Mouse (Mus musculus) E14TG2a.4 (cell line): Measurements from ENCODE around the gene Trim44.

Experiments used
- H3K27me3 ChIP-seq: 2 replicates; pipeline ENCODE4 v1.6.1; 2014; ENCODE audit warnings: low read length, control low read depth; ENCODE audit not compliant: insufficient read depth
- H3K36me3 ChIP-seq: 2 replicates; pipeline ENCODE4 v1.6.1; 2014; ENCODE audit warnings: low read length, control low read depth; ENCODE audit not compliant: insufficient read depth
- H3K4me1 ChIP-seq: replicated peaks from 2 replicates; pipeline ENCODE4 v1.6.1; 2014; ENCODE audit warnings: low read depth, low read length, control low read depth
- H3K4me3 ChIP-seq: replicated peaks from 2 replicates; pipeline ENCODE4 v1.5.1; 2014; ENCODE audit warnings: mild to moderate bottlenecking, low read length
- H3K9me3 ChIP-seq: 2 replicates; pipeline ENCODE4 v1.6.1; 2014; ENCODE audit warnings: low read length, control low read depth
- CTCF ChIP-seq: conservative IDR thresholded peaks from 2 replicates; pipeline ENCODE4 v1.5.1; 2014; ENCODE audit warnings: low read length
- NANOG ChIP-seq: IDR thresholded peaks from 2 replicates; pipeline ENCODE4 v1.6.1; 2014; ENCODE audit warnings: borderline replicate concordance, low read length, mixed read lengths
- POU5F1 ChIP-seq: IDR thresholded peaks from 2 replicates; pipeline ENCODE4 v1.6.1; 2014; ENCODE audit warnings: low read length, borderline replicate concordance

Gene Trim44

DNA sequence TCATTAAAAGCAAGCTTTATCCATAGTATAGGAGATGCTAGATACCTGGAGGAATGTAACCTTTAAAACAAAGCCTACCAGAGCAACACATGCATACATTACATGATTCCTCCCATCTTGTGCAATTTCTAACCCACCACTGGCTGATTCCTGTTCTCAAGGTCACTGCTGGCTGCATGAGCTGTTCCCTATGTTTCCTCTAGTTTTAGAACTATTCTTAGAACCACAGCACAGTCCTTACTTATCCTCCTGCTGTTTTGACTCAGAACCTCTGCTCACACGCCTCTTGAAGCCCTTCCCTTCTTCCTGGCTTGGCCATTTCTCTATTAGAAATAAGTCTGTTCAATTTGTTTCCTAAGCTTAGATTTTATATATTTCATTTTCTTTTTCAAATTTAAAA, 28.7 kb downstream of the Trim44 start:
- Histone ChIP-seq H3K9me3 (no peaks in the 10 kb centered on the region), H3K36me3 (no peaks in the 10 kb centered on the region), H3K27me3 (no peaks in the 10 kb centered on the region), H3K4me1 (peaks cover 3% of the 10 kb centered on the region; the same call in 1 of the 2 replicates), H3K4me3 (no peak overlapping the region)
- TF ChIP-seq POU5F1 (no peak), NANOG (no peak), CTCF (no peak)

DNA sequence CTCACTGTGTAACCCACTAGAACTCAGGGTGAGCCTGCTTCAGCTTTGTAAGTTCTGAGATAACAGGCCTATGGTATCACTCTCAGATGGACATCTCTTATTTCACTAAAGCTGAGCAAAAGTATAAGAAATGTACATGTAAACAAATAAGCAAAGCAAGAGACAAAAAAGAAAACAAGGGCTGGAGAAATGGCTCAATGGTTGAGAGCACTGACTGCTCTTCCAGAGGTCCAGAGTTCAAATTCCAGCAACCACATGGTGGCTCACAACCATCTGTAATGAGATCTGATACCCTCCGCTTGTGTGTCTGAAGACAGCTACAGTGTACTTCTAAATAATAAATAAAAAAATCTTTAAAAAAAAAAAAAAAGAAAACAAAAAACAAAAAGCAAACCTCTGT, 29.2 kb downstream of the Trim44 start:
- Histone ChIP-seq H3K4me3 (no peak overlapping the region), H3K4me1 (no peaks in the 10 kb centered on the region), H3K27me3 (no peaks in the 10 kb centered on the region), H3K9me3 (no peaks in the 10 kb centered on the region), H3K36me3 (no peaks in the 10 kb centered on the region)
- TF ChIP-seq POU5F1 (no peak), NANOG (no peak), CTCF (no peak)

DNA sequence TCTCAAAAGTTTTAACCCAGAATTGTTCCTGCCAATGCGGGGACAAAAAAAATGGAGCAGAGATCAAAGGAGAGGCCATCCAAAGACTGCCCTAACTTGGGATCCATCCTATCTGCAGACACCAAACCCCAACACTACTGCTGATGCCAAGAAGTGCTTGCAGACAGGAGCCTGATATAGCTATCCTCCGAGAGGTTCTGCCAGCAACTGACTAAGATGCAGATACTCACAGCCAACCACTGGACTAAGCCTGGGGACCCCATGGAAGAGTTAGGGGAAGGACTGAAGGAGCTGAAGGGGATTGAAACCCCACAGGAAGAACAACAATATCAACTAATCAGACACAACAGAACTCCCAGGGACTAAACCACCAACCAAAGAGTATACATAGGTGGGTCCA, 30.3 kb downstream of the Trim44 start:
- no peaks in the 10 kb centered on the region for H3K36me3 ChIP-seq
- H3K4me3 ChIP-seq: no peak overlapping the region
- H3K9me3 ChIP-seq: no peaks in the 10 kb centered on the region
- no peaks in the 10 kb centered on the region for H3K27me3 ChIP-seq
- H3K4me1 ChIP-seq: no peaks in the 10 kb centered on the region
- no peak for TF ChIP-seq CTCF
- TF ChIP-seq NANOG: no peak
- no peak for TF ChIP-seq POU5F1

DNA sequence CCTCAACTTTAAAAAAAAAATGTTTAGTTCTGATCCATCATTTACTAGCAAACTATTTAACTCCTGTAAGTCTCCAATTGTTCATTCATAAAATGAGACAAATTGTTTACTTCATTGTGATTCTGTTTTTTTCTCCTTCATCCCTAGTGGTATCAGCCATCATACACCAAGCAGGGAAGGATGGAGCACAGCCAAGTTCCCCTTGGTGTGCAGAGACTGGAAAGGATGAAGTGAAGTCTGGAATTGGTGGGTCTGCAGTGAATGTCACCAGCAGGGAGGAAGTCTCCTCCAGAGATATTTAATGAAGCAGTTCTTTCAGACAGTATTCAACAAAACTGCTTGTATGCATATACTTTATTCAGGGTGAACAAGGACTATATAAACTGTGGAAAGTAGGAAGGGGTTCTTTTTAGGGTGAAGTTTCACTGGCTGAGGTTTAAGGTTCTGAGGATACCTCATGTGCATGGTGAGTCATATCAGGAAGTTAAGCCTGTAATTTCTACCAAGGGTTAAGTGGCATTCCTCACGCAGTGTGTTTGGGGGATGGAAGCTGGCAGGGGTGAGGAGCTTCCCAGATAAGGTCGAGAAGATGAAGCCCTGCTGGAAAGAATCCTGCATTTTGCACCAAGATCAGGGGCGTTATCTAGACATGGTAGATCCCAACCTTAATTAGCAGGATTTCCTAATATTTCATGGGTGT, 34.1 kb downstream of the Trim44 start:
- Histone ChIP-seq H3K36me3 (no peaks in the 10 kb centered on the region), H3K4me1 (no peaks in the 10 kb centered on the region), H3K9me3 (no peaks in the 10 kb centered on the region), H3K4me3 (no peak overlapping the region), H3K27me3 (no peaks in the 10 kb centered on the region)
- no peak for TF ChIP-seq POU5F1
- TF ChIP-seq CTCF: no peak
- no peak for TF ChIP-seq NANOG

DNA sequence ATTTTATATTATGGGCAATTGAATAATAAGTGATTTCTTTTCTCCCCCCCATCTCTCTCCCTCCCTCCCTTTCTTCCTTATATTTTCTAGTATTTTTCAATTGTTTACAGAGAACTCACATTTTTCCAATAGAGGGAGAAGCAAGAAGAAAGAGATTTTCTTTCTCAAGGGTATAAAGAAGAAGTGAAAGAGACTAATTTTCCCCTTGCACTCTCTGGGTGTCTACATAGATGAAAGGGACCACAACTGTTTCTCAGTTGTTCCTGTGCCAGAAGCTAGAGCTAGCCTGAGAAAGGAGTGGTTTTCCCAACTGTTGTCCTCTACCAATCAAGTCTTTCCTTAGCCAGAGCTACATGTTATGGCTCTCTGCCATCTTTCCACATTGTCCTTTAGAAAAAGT, 34.9 kb downstream of the Trim44 start:
- H3K36me3 ChIP-seq: no peaks in the 10 kb centered on the region
- no peak for TF ChIP-seq POU5F1
- TF ChIP-seq NANOG: no peak
- TF ChIP-seq CTCF: no peak
- H3K4me3 ChIP-seq: no peak overlapping the region
- H3K4me1 ChIP-seq: no peaks in the 10 kb centered on the region
- no peaks in the 10 kb centered on the region for H3K27me3 ChIP-seq
- H3K9me3 ChIP-seq: no peaks in the 10 kb centered on the region

DNA sequence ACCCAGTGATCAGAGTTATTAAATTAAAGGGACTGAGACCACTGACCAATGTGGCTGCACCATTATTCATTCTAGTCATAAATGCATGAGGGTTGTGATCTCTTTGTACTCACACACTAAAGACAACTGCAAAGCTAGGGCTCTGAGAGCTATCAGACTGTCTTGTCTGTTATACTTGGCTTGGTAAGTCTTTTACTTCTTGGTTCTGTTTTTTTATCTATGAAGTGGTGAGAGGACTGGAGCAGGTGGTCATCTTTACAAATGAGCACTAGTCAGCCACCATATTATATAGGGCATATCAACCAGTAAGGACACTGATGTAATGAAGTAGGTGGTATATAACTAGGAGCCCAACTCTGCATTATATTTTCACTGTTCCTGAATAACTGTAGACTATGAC, 36.3 kb downstream of the Trim44 start:
- H3K4me3 ChIP-seq: no peak overlapping the region
- H3K27me3 ChIP-seq: no peaks in the 10 kb centered on the region
- no peaks in the 10 kb centered on the region for H3K9me3 ChIP-seq
- H3K36me3 ChIP-seq: no peaks in the 10 kb centered on the region
- no peaks in the 10 kb centered on the region for H3K4me1 ChIP-seq
- TF ChIP-seq CTCF (no peak), NANOG (no peak), POU5F1 (no peak)

DNA sequence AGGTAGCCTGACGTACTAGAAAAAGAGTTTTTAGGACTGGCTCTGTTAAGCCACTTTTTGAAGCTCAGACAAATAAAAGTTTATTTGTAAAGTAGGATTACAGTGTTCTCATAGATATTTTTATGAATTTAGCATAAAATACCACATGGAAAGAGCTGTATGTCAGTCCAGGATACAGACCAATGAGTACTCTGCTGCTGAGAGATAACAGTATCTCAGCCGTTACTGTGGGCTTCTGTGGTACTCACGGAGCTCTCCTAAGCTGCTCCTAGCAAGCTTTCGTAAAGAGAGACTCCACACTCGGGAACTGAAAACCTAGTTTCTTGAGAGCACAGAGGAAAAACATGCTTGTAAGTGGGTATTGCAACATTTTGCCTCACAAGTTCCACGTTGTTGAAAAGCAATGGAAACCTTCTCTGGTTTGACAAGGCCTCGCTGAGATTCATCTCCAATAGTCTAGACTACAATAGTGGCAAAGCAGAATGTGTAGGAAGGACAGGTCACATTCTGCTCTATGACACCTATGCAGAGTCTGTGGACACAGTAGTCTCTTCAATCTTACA, 41.6 kb downstream of the Trim44 start:
- Histone ChIP-seq H3K36me3 (no peaks in the 10 kb centered on the region), H3K4me1 (no peaks in the 10 kb centered on the region), H3K4me3 (no peak overlapping the region), H3K9me3 (no peaks in the 10 kb centered on the region), H3K27me3 (no peaks in the 10 kb centered on the region)
- TF ChIP-seq NANOG (no peak), POU5F1 (no peak), CTCF (no peak)

DNA sequence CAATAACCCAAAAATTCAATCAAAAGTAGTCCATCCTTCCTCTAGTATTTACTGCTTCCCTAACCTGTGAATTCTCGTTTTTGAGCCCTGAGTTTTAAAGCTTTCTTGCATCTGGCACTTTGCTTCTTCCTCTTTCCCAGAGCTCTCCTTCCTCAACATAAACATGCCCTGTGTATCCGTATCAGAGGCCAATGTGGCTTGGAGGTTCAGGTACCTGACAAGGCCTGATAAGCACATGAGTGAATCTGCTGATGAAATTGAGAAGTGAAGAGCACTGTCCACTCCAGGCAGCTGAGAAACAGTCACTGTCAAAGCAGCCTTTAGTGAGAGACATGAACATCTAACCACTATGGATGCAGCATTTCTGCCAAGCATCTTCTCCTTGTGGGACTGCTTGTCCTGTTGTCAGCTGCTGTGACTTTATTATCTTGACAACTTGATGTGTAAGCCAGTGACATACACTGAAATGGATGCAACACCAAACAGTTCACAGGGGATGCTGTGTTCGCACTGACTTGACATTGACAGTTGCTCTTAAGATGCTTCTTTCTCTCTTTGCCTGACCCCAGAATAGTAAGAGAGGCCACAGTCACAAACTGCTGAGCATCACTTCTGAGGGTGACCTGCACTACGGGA, 42.9 kb downstream of the Trim44 start:
- no peaks in the 10 kb centered on the region for H3K27me3 ChIP-seq
- TF ChIP-seq NANOG: no peak
- no peak for TF ChIP-seq CTCF

DNA sequence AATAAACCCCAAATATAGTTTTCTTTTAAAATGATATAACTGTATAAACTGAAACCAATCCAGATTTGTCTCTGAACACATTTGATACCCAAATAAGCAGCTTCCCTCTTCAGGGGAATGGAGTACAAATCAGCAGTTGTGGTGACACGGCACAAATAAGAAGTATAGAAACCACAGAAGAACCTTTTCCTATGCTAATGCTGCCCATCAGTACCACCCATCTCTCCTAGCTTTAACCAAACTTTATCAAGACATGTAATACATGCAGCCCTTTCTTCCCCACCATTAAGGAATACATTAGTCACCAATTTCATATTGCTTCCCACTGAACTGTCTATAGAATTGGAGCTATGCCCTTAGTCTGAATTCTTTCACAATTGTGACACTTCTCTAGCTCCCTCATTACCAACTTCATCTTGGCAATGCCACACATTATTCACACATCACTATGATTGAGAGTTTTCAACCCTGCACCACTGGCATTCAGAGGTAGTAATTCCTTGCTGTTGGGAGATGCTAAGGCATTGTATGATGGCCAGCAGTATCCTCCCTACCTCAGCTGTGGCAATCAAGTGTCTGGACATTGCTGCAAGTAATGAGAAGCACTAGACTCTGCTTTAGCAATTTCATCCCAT, 44.6 kb downstream of the Trim44 start:
- Histone ChIP-seq H3K4me3 (no peak overlapping the region), H3K36me3 (no peaks in the 10 kb centered on the region), H3K4me1 (no peaks in the 10 kb centered on the region), H3K27me3 (no peaks in the 10 kb centered on the region), H3K9me3 (no peaks in the 10 kb centered on the region)
- no peak for TF ChIP-seq NANOG
- TF ChIP-seq POU5F1: no peak
- TF ChIP-seq CTCF: no peak

More for the DNA sequence above, 42.9 kb downstream of the Trim44 start:
- Histone ChIP-seq H3K9me3 (no peaks in the 10 kb centered on the region), H3K4me1 (no peaks in the 10 kb centered on the region), H3K4me3 (no peak overlapping the region), H3K36me3 (no peaks in the 10 kb centered on the region)
